Mouse (Mus musculus): ENCODE results near the gene Lhx2. TPM values are rescaled to one million over a fixed set of nuclear protein-coding genes. Genes with fewer than 3 reads are reported as not detected.

The Lhx2 gene
- polyA plus RNA-seq, 1 experiment, result 0.01 TPM

- peaks cover 86% of the 10 kb centered on the region for H3K27me3 ChIP-seq (ENCODE audit: control insufficient read depth)
These were observed 29.8 kb downstream of the Lhx2 start for GRCm38 (mm10) chr2:38368746-38369330.

DNA sequence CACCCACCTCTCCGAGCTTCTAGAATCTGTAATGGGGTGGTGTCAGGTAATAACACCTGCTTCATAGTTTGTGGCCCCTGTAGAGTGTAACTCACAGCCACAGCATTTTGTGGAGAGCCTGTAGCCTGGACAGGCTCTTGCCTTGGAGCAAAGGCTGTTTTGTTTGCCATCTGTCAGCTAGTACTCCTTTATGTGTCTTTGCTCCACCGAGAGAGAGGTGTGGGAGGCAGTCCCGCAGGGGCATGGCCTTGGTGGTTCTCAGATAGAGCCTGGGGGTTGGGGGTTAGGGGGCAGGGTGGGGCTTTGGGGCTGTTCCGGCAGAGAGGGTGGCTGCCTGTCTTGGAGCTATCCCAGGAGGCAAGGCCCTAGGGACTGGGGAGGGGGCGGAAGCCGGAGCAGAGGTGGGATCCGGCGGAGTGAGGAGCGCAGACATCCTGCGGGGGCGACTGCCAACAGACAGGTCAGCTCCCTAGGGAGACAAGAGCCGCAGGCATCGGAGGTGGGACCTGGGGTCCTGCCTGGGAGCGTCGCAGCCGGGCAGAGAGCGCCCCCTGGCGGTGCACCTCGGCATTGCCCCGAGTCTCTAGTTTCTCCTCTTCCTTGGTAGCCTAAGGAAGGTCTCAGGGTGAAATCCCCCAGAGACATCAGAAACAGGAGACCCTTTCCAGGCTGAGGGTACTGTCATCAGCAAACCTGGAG is 36.7 kb downstream of the Lhx2 start:
- Histone ChIP-seq H3K9me3 (ENCODE audit: control insufficient read depth, low read length) (no peaks in the 10 kb centered on the region), H3K4me1 (ENCODE audit: control insufficient read depth) (peaks cover 1% of the 10 kb centered on the region; the same call in 1 of the 2 replicates), H3K4me3 (replicated peaks) (no peak overlapping the region), H3K27me3 (ENCODE audit: control insufficient read depth) (peaks cover 85% of the 10 kb centered on the region), H3K36me3 (ENCODE audit: control insufficient read depth) (no peaks in the 10 kb centered on the region)
- no peak for TF ChIP-seq GATA1 (IDR thresholded peaks at IDR 0.05; ENCODE audit: low read length)
- TF ChIP-seq TAL1 (IDR thresholded peaks at IDR 0.05; ENCODE audit: low read length), result no peak

More at GRCm38 (mm10) chr2:38368746-38369330, 29.8 kb downstream of the Lhx2 start:
- H3K9me3 ChIP-seq (ENCODE audit: control insufficient read depth, low read length), result no peaks in the 10 kb centered on the region
- H3K4me3 ChIP-seq (replicated peaks), result peak overlapping the region; percentile 10
- TF ChIP-seq GATA1 (IDR thresholded peaks at IDR 0.05; ENCODE audit: low read length) (no peak), TAL1 (IDR thresholded peaks at IDR 0.05; ENCODE audit: low read length) (no peak)
- no peaks in the 10 kb centered on the region for H3K36me3 ChIP-seq (ENCODE audit: control insufficient read depth)
- peaks cover 4% of the 10 kb centered on the region for H3K4me1 ChIP-seq (ENCODE audit: control insufficient read depth)

DNA sequence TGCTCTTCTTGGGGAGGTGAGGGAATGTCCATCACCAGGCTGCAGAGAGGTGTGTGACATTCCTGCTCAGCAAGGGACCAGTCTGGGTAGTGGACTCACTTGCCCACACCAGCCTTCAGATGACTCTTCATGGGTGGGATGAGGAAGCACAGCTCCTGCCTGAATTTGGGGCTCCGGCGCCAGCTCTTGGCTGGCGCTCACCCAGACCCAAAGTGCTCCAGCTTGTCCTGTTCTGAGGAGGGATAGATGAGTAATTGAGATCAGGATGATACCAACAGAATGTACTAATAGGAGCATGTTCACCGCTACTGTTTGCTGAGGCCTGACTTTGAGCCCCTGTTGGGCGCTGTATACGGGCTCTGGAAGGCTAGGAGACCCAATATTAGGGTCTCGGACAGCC is 38.2 kb downstream of the Lhx2 start:
- TF ChIP-seq TAL1 (IDR thresholded peaks at IDR 0.05; ENCODE audit: low read length), result no peak
- TF ChIP-seq GATA1 (IDR thresholded peaks at IDR 0.05; ENCODE audit: low read length), result no peak
- peaks cover 79% of the 10 kb centered on the region for H3K27me3 ChIP-seq (ENCODE audit: control insufficient read depth)
- H3K4me1 ChIP-seq (ENCODE audit: control insufficient read depth), result peaks cover 1% of the 10 kb centered on the region; the same call in 1 of the 2 replicates
- H3K4me3 ChIP-seq (replicated peaks), result no peak overlapping the region
- H3K9me3 ChIP-seq (ENCODE audit: control insufficient read depth, low read length), result no peaks in the 10 kb centered on the region
- no peaks in the 10 kb centered on the region for H3K36me3 ChIP-seq (ENCODE audit: control insufficient read depth)

DNA sequence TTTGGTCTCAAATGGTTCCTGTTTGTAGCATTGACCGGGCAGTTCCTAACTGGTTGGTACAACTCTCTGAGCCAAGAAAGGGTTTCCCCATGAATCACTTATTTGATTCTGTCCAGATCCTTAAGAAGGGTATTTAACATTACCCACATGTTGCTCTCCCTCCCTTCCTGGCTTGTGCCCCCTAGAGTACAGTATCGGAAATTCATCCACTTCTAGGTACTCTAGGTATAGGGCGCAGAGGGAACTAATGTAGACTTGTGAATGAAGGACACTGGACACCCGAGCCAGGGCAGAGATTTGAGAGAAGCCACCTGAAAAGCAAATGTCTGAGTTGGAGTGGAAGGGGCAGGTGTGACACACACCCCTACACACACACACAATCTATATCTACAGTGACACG is 39.3 kb downstream of the Lhx2 start:
- Histone ChIP-seq H3K9me3 (ENCODE audit: control insufficient read depth, low read length) (no peaks in the 10 kb centered on the region), H3K4me3 (replicated peaks) (no peak overlapping the region), H3K36me3 (ENCODE audit: control insufficient read depth) (no peaks in the 10 kb centered on the region), H3K27me3 (ENCODE audit: control insufficient read depth) (peaks cover 71% of the 10 kb centered on the region), H3K4me1 (ENCODE audit: control insufficient read depth) (peaks cover 1% of the 10 kb centered on the region; the same call in 1 of the 2 replicates)
- no peak for TF ChIP-seq TAL1 (IDR thresholded peaks at IDR 0.05; ENCODE audit: low read length)
- no peak for TF ChIP-seq GATA1 (IDR thresholded peaks at IDR 0.05; ENCODE audit: low read length)

DNA sequence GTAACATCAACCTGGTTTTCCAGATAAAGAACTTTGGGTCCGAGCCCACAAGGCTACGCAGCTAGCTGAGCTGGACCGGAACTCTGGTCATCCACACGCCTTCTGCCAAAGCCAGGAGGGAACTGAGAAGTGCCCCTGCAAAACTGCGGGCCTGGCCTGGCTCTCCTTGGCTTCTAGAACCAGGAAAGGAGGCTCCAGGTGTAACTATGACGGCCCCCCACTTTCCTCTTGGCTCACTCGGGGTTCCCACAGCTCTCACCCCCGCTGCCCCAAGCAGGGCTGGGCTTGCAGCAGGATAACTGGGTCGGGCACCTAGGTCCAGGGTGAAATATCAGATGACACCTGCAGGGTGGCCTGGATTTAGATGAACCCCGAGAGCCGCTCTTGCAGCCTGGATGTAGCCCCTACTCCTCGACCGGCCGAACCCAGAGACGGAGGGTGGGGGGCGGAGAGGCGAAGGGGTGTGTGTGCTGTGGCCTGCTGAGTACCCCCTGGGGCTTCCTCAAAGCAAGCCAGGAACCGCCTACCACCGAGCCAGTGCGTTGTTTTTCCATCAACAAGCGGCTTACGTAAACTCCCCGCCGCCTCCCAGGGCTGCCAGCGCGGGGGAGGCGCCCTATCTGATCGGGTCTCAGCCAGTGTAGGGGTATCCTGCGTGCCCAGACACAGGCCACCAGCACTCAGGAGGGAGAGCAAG is 39.9 kb downstream of the Lhx2 start:
- peaks cover 1% of the 10 kb centered on the region; the same call in 1 of the 2 replicates for H3K4me1 ChIP-seq (ENCODE audit: control insufficient read depth)
- peaks cover 65% of the 10 kb centered on the region for H3K27me3 ChIP-seq (ENCODE audit: control insufficient read depth)
- H3K36me3 ChIP-seq (ENCODE audit: control insufficient read depth), result no peaks in the 10 kb centered on the region
- no peak for TF ChIP-seq GATA1 (IDR thresholded peaks at IDR 0.05; ENCODE audit: low read length)
- no peak for TF ChIP-seq TAL1 (IDR thresholded peaks at IDR 0.05; ENCODE audit: low read length)
- no peaks in the 10 kb centered on the region for H3K9me3 ChIP-seq (ENCODE audit: control insufficient read depth, low read length)
- no peak overlapping the region for H3K4me3 ChIP-seq (replicated peaks)

DNA sequence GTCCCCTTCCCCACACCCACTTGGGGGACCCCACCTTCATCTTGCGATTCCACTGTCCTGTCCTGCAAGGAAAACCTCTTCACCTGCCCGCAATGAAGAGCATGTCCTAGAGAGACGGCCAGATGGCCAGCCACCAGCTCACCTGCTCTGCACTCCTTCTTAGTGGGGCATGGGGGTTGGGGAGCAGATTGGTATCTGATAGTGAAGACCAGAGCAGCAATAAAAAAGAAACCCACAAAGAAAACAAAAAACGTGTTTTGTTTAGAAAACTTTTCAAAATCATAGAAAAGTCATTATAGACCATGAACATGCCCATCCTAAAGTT is 40.4 kb downstream of the Lhx2 start:
- peaks cover 1% of the 10 kb centered on the region; the same call in 1 of the 2 replicates for H3K4me1 ChIP-seq (ENCODE audit: control insufficient read depth)
- TF ChIP-seq GATA1 (IDR thresholded peaks at IDR 0.05; ENCODE audit: low read length) (no peak), TAL1 (IDR thresholded peaks at IDR 0.05; ENCODE audit: low read length) (no peak)
- no peaks in the 10 kb centered on the region for H3K9me3 ChIP-seq (ENCODE audit: control insufficient read depth, low read length)
- H3K36me3 ChIP-seq (ENCODE audit: control insufficient read depth), result no peaks in the 10 kb centered on the region
- H3K27me3 ChIP-seq (ENCODE audit: control insufficient read depth), result peaks cover 61% of the 10 kb centered on the region
- no peak overlapping the region for H3K4me3 ChIP-seq (replicated peaks)

DNA sequence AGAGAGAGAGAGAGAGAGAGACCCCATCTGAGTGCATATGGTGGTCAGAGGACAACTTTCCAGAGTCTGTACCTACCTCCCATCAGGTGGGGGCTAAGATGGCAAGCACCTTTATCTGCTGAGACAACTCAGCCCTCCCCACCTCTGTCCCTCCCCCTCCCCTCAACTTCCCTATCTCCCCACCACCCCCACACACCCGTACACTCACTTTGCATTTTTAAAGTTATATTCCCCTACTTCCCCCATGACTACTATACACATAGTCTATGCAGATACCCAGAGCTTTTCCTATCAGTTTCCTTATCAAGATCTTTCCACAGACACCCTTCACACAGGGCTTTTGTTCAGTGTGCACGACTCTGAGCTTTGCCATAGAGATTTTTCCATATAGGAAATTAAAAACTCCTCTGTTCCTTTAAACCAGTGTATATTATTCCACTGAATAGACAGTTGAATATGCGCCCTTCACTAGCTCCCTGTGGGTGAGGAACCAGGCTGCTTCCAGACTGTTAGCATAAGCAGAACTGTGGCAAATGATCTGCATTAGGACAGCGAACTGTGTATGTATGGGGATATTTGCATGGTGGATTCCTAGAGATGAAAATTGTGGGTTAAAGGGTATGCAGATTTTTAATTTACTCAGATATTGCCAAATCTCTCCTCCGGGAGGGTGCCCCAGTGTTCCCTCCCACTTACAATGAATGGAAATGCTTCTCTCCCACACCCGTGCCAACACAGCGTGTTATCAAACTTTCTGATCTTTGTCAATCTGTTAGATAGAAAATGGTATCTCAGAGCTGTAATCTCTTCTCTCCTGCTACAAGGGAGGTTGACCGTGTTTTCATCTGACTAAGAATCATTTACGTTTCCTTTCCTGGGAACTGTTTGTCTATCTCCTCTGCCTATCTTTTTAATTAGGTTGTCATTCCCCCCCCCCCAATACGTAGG is 41.3 kb downstream of the Lhx2 start:
- Histone ChIP-seq H3K4me3 (replicated peaks) (no peak overlapping the region), H3K36me3 (ENCODE audit: control insufficient read depth) (no peaks in the 10 kb centered on the region), H3K27me3 (ENCODE audit: control insufficient read depth) (peaks cover 52% of the 10 kb centered on the region), H3K4me1 (ENCODE audit: control insufficient read depth) (peaks cover 1% of the 10 kb centered on the region; the same call in 1 of the 2 replicates), H3K9me3 (ENCODE audit: control insufficient read depth, low read length) (no peaks in the 10 kb centered on the region)
- TF ChIP-seq GATA1 (IDR thresholded peaks at IDR 0.05; ENCODE audit: low read length) (no peak), TAL1 (IDR thresholded peaks at IDR 0.05; ENCODE audit: low read length) (no peak)

DNA sequence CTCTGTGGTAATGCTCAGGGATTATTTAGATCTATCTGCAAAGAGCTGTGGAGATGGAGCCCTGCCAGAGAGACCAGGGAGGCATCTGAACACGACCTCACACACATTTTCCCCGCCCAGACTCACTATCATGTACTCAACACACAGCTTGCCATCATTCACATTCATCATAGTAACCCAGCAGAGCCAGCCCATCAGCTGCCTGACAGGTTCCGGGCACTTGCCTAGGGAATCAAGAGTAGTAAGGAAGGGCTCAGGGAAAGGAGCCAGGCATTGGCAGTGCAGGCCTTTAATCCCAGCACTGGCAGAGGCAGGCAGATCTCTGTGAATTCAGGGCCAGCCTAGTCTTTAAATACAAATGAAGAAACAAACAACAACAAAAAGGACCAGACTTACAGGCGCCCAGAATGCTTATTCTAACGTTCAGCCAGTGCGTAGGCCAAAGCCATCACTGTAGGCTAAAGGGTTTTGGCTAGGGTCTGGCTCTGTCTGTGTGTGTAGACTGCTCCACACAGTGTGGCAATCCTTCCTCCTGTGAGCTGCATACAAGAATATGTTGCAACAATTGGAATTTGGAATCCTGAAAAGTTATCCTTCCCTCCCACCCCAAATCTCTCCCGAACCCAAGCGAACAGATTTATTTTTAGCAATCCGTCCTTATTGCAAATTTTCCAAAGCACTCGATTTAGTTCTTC is 48.6 kb downstream of the Lhx2 start:
- Histone ChIP-seq H3K4me3 (replicated peaks) (no peak overlapping the region), H3K36me3 (ENCODE audit: control insufficient read depth) (no peaks in the 10 kb centered on the region), H3K9me3 (ENCODE audit: control insufficient read depth, low read length) (no peaks in the 10 kb centered on the region), H3K27me3 (ENCODE audit: control insufficient read depth) (peaks cover 3% of the 10 kb centered on the region), H3K4me1 (ENCODE audit: control insufficient read depth) (no peaks in the 10 kb centered on the region)
- no peak for TF ChIP-seq GATA1 (IDR thresholded peaks at IDR 0.05; ENCODE audit: low read length)
- TF ChIP-seq TAL1 (IDR thresholded peaks at IDR 0.05; ENCODE audit: low read length), result no peak
